Mouse (Mus musculus) embryonic facial prominence, embryonic 15.5 days (tissue): ENCODE measurements around the gene D630003M21Rik. TPM values are rescaled to one million over a fixed set of nuclear protein-coding genes. Genes with fewer than 3 reads are reported as not detected.

Experiments used
- ATAC-seq: fragments of 200-750 bp; cut with Nextera tagmentation; 2 replicates; pipeline ENCODE4 v1.8.0; 2017; ENCODE audit warnings: low read depth, moderate TSS enrichment; ENCODE audit not compliant: insufficient number of reproducible peaks, low FRiP score, low TSS enrichment
- H3K27ac ChIP-seq: fragments of 300-500 bp; sonication (generic); replicated peaks from 2 replicates; pipeline ENCODE4 v1.5.1; 2015; ENCODE audit warnings: mild to moderate bottlenecking, inconsistent platforms
- H3K27me3 ChIP-seq: fragments of 300-500 bp; sonication (generic); 2 replicates; pipeline ENCODE4 v1.6.1; 2015; ENCODE audit warnings: inconsistent platforms
- H3K36me3 ChIP-seq: fragments of 300-500 bp; sonication (generic); 2 replicates; pipeline ENCODE4 v1.6.1; 2015; ENCODE audit warnings: mild to moderate bottlenecking, inconsistent platforms
- H3K4me1 ChIP-seq: fragments of 300-500 bp; sonication (generic); 2 replicates; pipeline ENCODE4 v1.6.1; 2015; ENCODE audit warnings: inconsistent platforms
- H3K4me2 ChIP-seq: fragments of 300-500 bp; sonication (generic); replicated peaks from 2 replicates; pipeline ENCODE4 v1.6.1; 2015; ENCODE audit warnings: mild to moderate bottlenecking, inconsistent platforms
- H3K4me3 ChIP-seq: fragments of 300-500 bp; sonication (generic); replicated peaks from 2 replicates; pipeline ENCODE4 v1.5.1; 2015; ENCODE audit warnings: mild to moderate bottlenecking, inconsistent platforms
- H3K9ac ChIP-seq: fragments of 300-500 bp; sonication (generic); 2 replicates; pipeline ENCODE4 v1.6.1; 2015; ENCODE audit warnings: inconsistent platforms
- H3K9me3 ChIP-seq: fragments of 300-500 bp; sonication (generic); replicated peaks from 2 replicates; pipeline ENCODE4 v1.6.1; 2016; ENCODE audit warnings: inconsistent platforms
- WGBS: fragments of 180-500 bp; shearing (Covaris S2); methylation state at CpG from one replicate; pipeline ENCODE4 v1.1.7; 2015; 5-methylcytosine and 5-hydroxymethylcytosine counted together
- microRNA-seq: library from miRNA; unstranded; fragments of <30 nt; microRNA quantifications from one replicate; pipeline ENCODE4, GENCODE M21; 2016; ENCODE audit warnings: borderline number of aligned reads
- polyA plus RNA-seq: library from polyadenylated mRNA; unstranded; fragments of >200 nt; fragmentation: Nextera tagmentation; extraction: Ambion mirVana; gene quantifications from 2 replicates; pipeline ENCODE4 v1.2.1, GENCODE M21; 2015

The D630003M21Rik gene
- polyA plus RNA-seq, 1 experiment from 2014 or later = 6.0 TPM

GRCm38 (mm10) chr2:158139628-158140027 is 89.4 kb downstream of the D630003M21Rik start:
- H3K9ac ChIP-seq = no peak overlapping the region

GRCm38 (mm10) chr2:158138778-158139177 is 90.2 kb downstream of the D630003M21Rik start:
- no peaks in the 10 kb centered on the region for H3K27me3 ChIP-seq
- H3K36me3 ChIP-seq = no peaks in the 10 kb centered on the region
- no peak overlapping the region for H3K4me3 ChIP-seq
- no peak overlapping the region for H3K9ac ChIP-seq
- no peak overlapping the region for H3K4me2 ChIP-seq
- H3K27ac ChIP-seq = peak overlapping the region; percentile 88
- 92% methylated on average over 9 of the region's 9 CpGs for WGBS
- no peaks in the 10 kb centered on the region for H3K9me3 ChIP-seq
- H3K4me1 ChIP-seq = peaks cover 54% of the 10 kb centered on the region
- ATAC-seq = no peak

More at GRCm38 (mm10) chr2:158139628-158140027, 89.4 kb downstream of the D630003M21Rik start:
- peak; percentile 85 for ATAC-seq
- Histone ChIP-seq H3K36me3 (no peaks in the 10 kb centered on the region), H3K4me2 (0 out of 2 replicates have a peak overlapping the region, but pooled peaks have one; percentile 4), H3K4me1 (peaks cover 54% of the 10 kb centered on the region), H3K4me3 (no peak overlapping the region), H3K27ac (peak overlapping the region; percentile 88), H3K27me3 (no peaks in the 10 kb centered on the region), H3K9me3 (no peaks in the 10 kb centered on the region)
- WGBS = 29% methylated on average over 7 of the region's 7 CpGs

- no peak for ATAC-seq
- Histone ChIP-seq H3K27me3 (no peaks in the 10 kb centered on the region), H3K36me3 (no peaks in the 10 kb centered on the region), H3K4me3 (no peak overlapping the region), H3K9me3 (no peaks in the 10 kb centered on the region), H3K4me1 (peaks cover 47% of the 10 kb centered on the region), H3K27ac (no peak overlapping the region), H3K4me2 (no peak overlapping the region), H3K9ac (no peak overlapping the region)
- WGBS = 78% methylated on average over 12 of the region's 12 CpGs
Observed at GRCm38 (mm10) chr2:158137771-158138170, 91.3 kb downstream of the D630003M21Rik start.

- 34% methylated on average over 7 of the region's 7 CpGs for WGBS
- H3K27me3 ChIP-seq = no peaks in the 10 kb centered on the region
- ATAC-seq = no peak
- H3K9me3 ChIP-seq = no peaks in the 10 kb centered on the region
- H3K9ac ChIP-seq = no peak overlapping the region
- 0 out of 2 replicates have a peak overlapping the region, but pooled peaks have one; percentile 22 for H3K27ac ChIP-seq
- no peak overlapping the region for H3K4me2 ChIP-seq
- no peaks in the 10 kb centered on the region for H3K36me3 ChIP-seq
- H3K4me3 ChIP-seq = no peak overlapping the region
- peaks cover 38% of the 10 kb centered on the region for H3K4me1 ChIP-seq
Observed at GRCm38 (mm10) chr2:158136205-158136604, 92.8 kb downstream of the D630003M21Rik start.

GRCm38 (mm10) chr2:158133050-158133449 is 96.0 kb downstream of the D630003M21Rik start:
- no peak overlapping the region for H3K4me3 ChIP-seq
- no peak for ATAC-seq
- no peak overlapping the region for H3K27ac ChIP-seq
- H3K9me3 ChIP-seq = no peaks in the 10 kb centered on the region
- no peaks in the 10 kb centered on the region for H3K27me3 ChIP-seq
- no peak overlapping the region for H3K4me2 ChIP-seq
- H3K9ac ChIP-seq = no peak overlapping the region
- peaks cover 8% of the 10 kb centered on the region; the same call in 1 of the 2 replicates for H3K4me1 ChIP-seq
- no peaks in the 10 kb centered on the region for H3K36me3 ChIP-seq
- 69% methylated on average over 6 of the region's 6 CpGs for WGBS

Small RNAs within 50 kb of the gene (microRNA-seq; reads per million reads assigned to microRNA genes)
- gene Mir7685 = not detected

Other genes starting within 250 kb of the D630003M21Rik start
- 21.0 and 24.6 TPM in 2 replicates for gene Tti1, start 200.8 kb downstream of the D630003M21Rik start, polyA plus RNA-seq
- 40.5 and 43.4 TPM in 2 replicates for gene Rprd1b, start 200.7 kb downstream of the D630003M21Rik start, polyA plus RNA-seq
- 17.9 and 22.2 TPM in 2 replicates for gene Tgm2, start 82.8 kb downstream of the D630003M21Rik start, polyA plus RNA-seq
- not detected in 2 replicates for gene Bpi, start 28.9 kb upstream of the D630003M21Rik start, polyA plus RNA-seq
- gene Lbp, start 77.3 kb upstream of the D630003M21Rik start, polyA plus RNA-seq = 6.5 and 7.4 TPM in 2 replicates
- 3.9 and 9.2 TPM in 2 replicates for gene Snhg11, start 146.4 kb upstream of the D630003M21Rik start, polyA plus RNA-seq
- 17.5 and 18.1 TPM in 2 replicates for gene Ralgapb, start 180.6 kb upstream of the D630003M21Rik start, polyA plus RNA-seq